Mouse (Mus musculus): ENCODE data around the gene Snx9. TPM values are rescaled to one million over a fixed set of nuclear protein-coding genes. Genes with fewer than 3 reads are reported as not detected.

Gene Snx9
- total RNA-seq, 1 experiment: 8.8 TPM

- in situ Hi-C loops (cut with MboI; ENCODE audit: low sequenced_read_pairs in 2 of 2, unreplicated experiment in 2 of 2): no loop called here
- no peak overlapping the region for H3K9ac ChIP-seq (ENCODE audit: insufficient read depth, low read depth, low read length, poor library complexity, severe bottlenecking)
Measured at GRCm38 (mm10) chr17:5828583-5828836, 12.6 kb upstream of the Snx9 start.

GRCm38 (mm10) chr17:5828944-5829343 is 12.2 kb upstream of the Snx9 start:
- Histone ChIP-seq H3K4me1 (ENCODE audit: control insufficient read depth in 2 of 2, insufficient read depth in 2 of 2, low read length in 2 of 2, poor library complexity in 1 of 2) (peaks cover 0 to 4% of the 10 kb centered on the region in 2 experiments; a peak in 1 of 4 replicates), H3K9me3 (ENCODE audit: control insufficient read depth, insufficient read depth, low read depth, low read length) (no peaks in the 10 kb centered on the region), H3K36me3 (ENCODE audit: control insufficient read depth, insufficient read depth, low read length, poor library complexity, severe bottlenecking) (no peaks in the 10 kb centered on the region), H3K27ac (ENCODE audit: insufficient read depth, low read depth, low read length, poor library complexity, severe bottlenecking) (no peak overlapping the region), H3K9ac (ENCODE audit: insufficient read depth, low read depth, low read length, poor library complexity, severe bottlenecking) (no peak overlapping the region), H3K4me3 (ENCODE audit: insufficient read depth in 1 of 2, low read depth in 1 of 2, low read length in 2 of 2, poor library complexity in 1 of 2, severe bottlenecking in 1 of 2) (no peak overlapping the region)
- TF ChIP-seq MAFK (IDR thresholded peaks at IDR 0.05; ENCODE audit: insufficient read depth, low read depth, low read length) (no peak), CHD2 (IDR thresholded peaks at IDR 0.05; ENCODE audit: low read depth, low read length) (no peak), HCFC1 (IDR thresholded peaks at IDR 0.05; ENCODE audit: borderline replicate concordance, insufficient read depth, low read length) (no peak), ZC3H11A (IDR thresholded peaks at IDR 0.05; ENCODE audit: borderline replicate concordance, low read depth, low read length) (no peak), ZNF384 (IDR thresholded peaks at IDR 0.05; ENCODE audit: low read depth, low read length) (no peak)
- DNase-seq (ENCODE audit: low read depth, low spot score): no peak
- in situ Hi-C loops (cut with MboI; ENCODE audit: low sequenced_read_pairs in 2 of 2, unreplicated experiment in 2 of 2): no loop called here

More at GRCm38 (mm10) chr17:5828583-5828836, 12.6 kb upstream of the Snx9 start:
- Histone ChIP-seq H3K36me3 (ENCODE audit: control insufficient read depth, insufficient read depth, low read length, poor library complexity, severe bottlenecking) (no peaks in the 10 kb centered on the region), H3K27ac (ENCODE audit: insufficient read depth, low read depth, low read length, poor library complexity, severe bottlenecking) (no peak overlapping the region), H3K4me3 (ENCODE audit: insufficient read depth in 1 of 2, low read depth in 1 of 2, low read length in 2 of 2, poor library complexity in 1 of 2, severe bottlenecking in 1 of 2) (no peak overlapping the region), H3K9me3 (ENCODE audit: control insufficient read depth, insufficient read depth, low read depth, low read length) (no peaks in the 10 kb centered on the region), H3K4me1 (ENCODE audit: control insufficient read depth in 2 of 2, insufficient read depth in 2 of 2, low read length in 2 of 2, poor library complexity in 1 of 2) (peaks cover 0 to 4% of the 10 kb centered on the region in 2 experiments; a peak in 1 of 4 replicates)
- no peak for DNase-seq (ENCODE audit: low read depth, low spot score)
- TF ChIP-seq ZNF384 (IDR thresholded peaks at IDR 0.05; ENCODE audit: low read depth, low read length) (no peak), MAFK (IDR thresholded peaks at IDR 0.05; ENCODE audit: insufficient read depth, low read depth, low read length) (no peak), ZC3H11A (IDR thresholded peaks at IDR 0.05; ENCODE audit: borderline replicate concordance, low read depth, low read length) (no peak), HCFC1 (IDR thresholded peaks at IDR 0.05; ENCODE audit: borderline replicate concordance, insufficient read depth, low read length) (no peak), CHD2 (IDR thresholded peaks at IDR 0.05; ENCODE audit: low read depth, low read length) (no peak)

GRCm38 (mm10) chr17:5829930-5830329 is 11.2 kb upstream of the Snx9 start:
- H3K9me3 ChIP-seq (ENCODE audit: control insufficient read depth, insufficient read depth, low read depth, low read length): no peaks in the 10 kb centered on the region
- H3K9ac ChIP-seq (ENCODE audit: insufficient read depth, low read depth, low read length, poor library complexity, severe bottlenecking): no peak overlapping the region
- no peak for DNase-seq (ENCODE audit: low read depth, low spot score)
- peaks cover 0 to 4% of the 10 kb centered on the region in 2 experiments; a peak in 1 of 4 replicates for H3K4me1 ChIP-seq (ENCODE audit: control insufficient read depth in 2 of 2, insufficient read depth in 2 of 2, low read length in 2 of 2, poor library complexity in 1 of 2)
- no peak overlapping the region for H3K27ac ChIP-seq (ENCODE audit: insufficient read depth, low read depth, low read length, poor library complexity, severe bottlenecking)
- no peaks in the 10 kb centered on the region for H3K36me3 ChIP-seq (ENCODE audit: control insufficient read depth, insufficient read depth, low read length, poor library complexity, severe bottlenecking)
- no peak overlapping the region for H3K4me3 ChIP-seq (ENCODE audit: insufficient read depth in 1 of 2, low read depth in 1 of 2, low read length in 2 of 2, poor library complexity in 1 of 2, severe bottlenecking in 1 of 2)
- no peak for TF ChIP-seq ZNF384 (IDR thresholded peaks at IDR 0.05; ENCODE audit: low read depth, low read length)
- TF ChIP-seq HCFC1 (IDR thresholded peaks at IDR 0.05; ENCODE audit: borderline replicate concordance, insufficient read depth, low read length): no peak
- TF ChIP-seq MAFK (IDR thresholded peaks at IDR 0.05; ENCODE audit: insufficient read depth, low read depth, low read length): no peak
- no peak for TF ChIP-seq ZC3H11A (IDR thresholded peaks at IDR 0.05; ENCODE audit: borderline replicate concordance, low read depth, low read length)
- TF ChIP-seq CHD2 (IDR thresholded peaks at IDR 0.05; ENCODE audit: low read depth, low read length): no peak
- in situ Hi-C loops (cut with MboI; ENCODE audit: low sequenced_read_pairs in 2 of 2, unreplicated experiment in 2 of 2): no loop called here

- Histone ChIP-seq H3K9ac (ENCODE audit: insufficient read depth, low read depth, low read length, poor library complexity, severe bottlenecking) (no peak overlapping the region), H3K4me1 (ENCODE audit: control insufficient read depth in 2 of 2, insufficient read depth in 2 of 2, low read length in 2 of 2, poor library complexity in 1 of 2) (peaks cover 0 to 4% of the 10 kb centered on the region in 2 experiments; a peak in 1 of 4 replicates), H3K27ac (ENCODE audit: insufficient read depth, low read depth, low read length, poor library complexity, severe bottlenecking) (no peak overlapping the region), H3K4me3 (ENCODE audit: insufficient read depth in 1 of 2, low read depth in 1 of 2, low read length in 2 of 2, poor library complexity in 1 of 2, severe bottlenecking in 1 of 2) (no peak overlapping the region), H3K9me3 (ENCODE audit: control insufficient read depth, insufficient read depth, low read depth, low read length) (no peaks in the 10 kb centered on the region), H3K36me3 (ENCODE audit: control insufficient read depth, insufficient read depth, low read length, poor library complexity, severe bottlenecking) (no peaks in the 10 kb centered on the region)
- no peak for DNase-seq (ENCODE audit: low read depth, low spot score)
- in situ Hi-C loops (cut with MboI; ENCODE audit: low sequenced_read_pairs in 2 of 2, unreplicated experiment in 2 of 2): no loop called here
- TF ChIP-seq HCFC1 (IDR thresholded peaks at IDR 0.05; ENCODE audit: borderline replicate concordance, insufficient read depth, low read length): no peak
- TF ChIP-seq MAFK (IDR thresholded peaks at IDR 0.05; ENCODE audit: insufficient read depth, low read depth, low read length): no peak
- no peak for TF ChIP-seq ZC3H11A (IDR thresholded peaks at IDR 0.05; ENCODE audit: borderline replicate concordance, low read depth, low read length)
Measured at GRCm38 (mm10) chr17:5830382-5830781, 10.7 kb upstream of the Snx9 start.

- H3K9me3 ChIP-seq (ENCODE audit: control insufficient read depth, insufficient read depth, low read depth, low read length): no peaks in the 10 kb centered on the region
- H3K9ac ChIP-seq (ENCODE audit: insufficient read depth, low read depth, low read length, poor library complexity, severe bottlenecking): no peak overlapping the region
- DNase-seq (ENCODE audit: low read depth, low spot score): no peak
- H3K36me3 ChIP-seq (ENCODE audit: control insufficient read depth, insufficient read depth, low read length, poor library complexity, severe bottlenecking): no peaks in the 10 kb centered on the region
- TF ChIP-seq ZNF384 (IDR thresholded peaks at IDR 0.05; ENCODE audit: low read depth, low read length) (no peak), CHD2 (IDR thresholded peaks at IDR 0.05; ENCODE audit: low read depth, low read length) (no peak), ZC3H11A (IDR thresholded peaks at IDR 0.05; ENCODE audit: borderline replicate concordance, low read depth, low read length) (no peak), MAFK (IDR thresholded peaks at IDR 0.05; ENCODE audit: insufficient read depth, low read depth, low read length) (no peak), HCFC1 (IDR thresholded peaks at IDR 0.05; ENCODE audit: borderline replicate concordance, insufficient read depth, low read length) (no peak)
- no peak overlapping the region for H3K27ac ChIP-seq (ENCODE audit: insufficient read depth, low read depth, low read length, poor library complexity, severe bottlenecking)
- H3K4me1 ChIP-seq (ENCODE audit: control insufficient read depth in 2 of 2, insufficient read depth in 2 of 2, low read length in 2 of 2, poor library complexity in 1 of 2): peaks cover 0 to 4% of the 10 kb centered on the region in 2 experiments; a peak in 1 of 4 replicates
- in situ Hi-C loops (cut with MboI; ENCODE audit: low sequenced_read_pairs in 2 of 2, unreplicated experiment in 2 of 2): no loop called here
- no peak overlapping the region for H3K4me3 ChIP-seq (ENCODE audit: insufficient read depth in 1 of 2, low read depth in 1 of 2, low read length in 2 of 2, poor library complexity in 1 of 2, severe bottlenecking in 1 of 2)
Measured at GRCm38 (mm10) chr17:5830832-5831231, 10.3 kb upstream of the Snx9 start.

All from ES-E14 (cell line).